Mouse (Mus musculus): ENCODE measurements around the gene E330014E10Rik. TPM values are rescaled to one million over a fixed set of nuclear protein-coding genes. Genes with fewer than 3 reads are reported as not detected.
"Not testable (repeated sequence)": the region's sequence is repeated elsewhere in the genome, so short reads cannot be mapped to it uniquely, and the experiment has no call there.

Gene E330014E10Rik
- not detected in 2 replicates for polyA plus RNA-seq (2012; rRNA removed)

GRCm38 (mm10) chr5:95775690-95776089 is at the start of gene E330014E10Rik:
E330014E10Rik (plus strand) TSS chr5:95775990.
- not testable (repeated sequence) for DNase-seq; H3K4me1 ChIP-seq (ENCODE audit: control insufficient read depth, insufficient read depth, low read length); H3K4me3 ChIP-seq (replicated peaks; ENCODE audit: extremely low read depth, low read depth, low read length)
- no CpG with 5 or more reads among the region's 2 CpGs for WGBS

- not testable (repeated sequence) for H3K4me3 ChIP-seq (replicated peaks; ENCODE audit: extremely low read depth, low read depth, low read length); DNase-seq; H3K4me1 ChIP-seq (ENCODE audit: control insufficient read depth, insufficient read depth, low read length)
- no CpG with 5 or more reads among the region's 1 CpGs for WGBS
These were observed 39.7 kb upstream of the E330014E10Rik start, which contains the start of gene Gm7978 for GRCm38 (mm10) chr5:95736073-95736472. Gm7978 (minus strand) TSS chr5:95736173.

GRCm38 (mm10) chr5:95741714-95742113 is 34.1 kb upstream of the E330014E10Rik start, which contains the start of gene Gm7982:
Gm7982 (plus strand) TSS chr5:95742014.
- WGBS: no CpG with 5 or more reads among the region's 3 CpGs
- H3K4me3 ChIP-seq (replicated peaks; ENCODE audit: extremely low read depth, low read depth, low read length); H3K4me1 ChIP-seq (ENCODE audit: control insufficient read depth, insufficient read depth, low read length); DNase-seq: not testable (repeated sequence)

- WGBS: 58% methylated on average over 2 of the region's 2 CpGs
- not testable (repeated sequence) for DNase-seq; H3K4me1 ChIP-seq (ENCODE audit: control insufficient read depth, insufficient read depth, low read length); H3K4me3 ChIP-seq (replicated peaks; ENCODE audit: extremely low read depth, low read depth, low read length)
These were observed 35.1 kb downstream of the E330014E10Rik start for GRCm38 (mm10) chr5:95810841-95811240.

- TF ChIP-seq CTCF (IDR thresholded peaks at IDR 0.05; ENCODE audit: insufficient read depth, low read length) (no peak), POLR2A (IDR thresholded peaks at IDR 0.05; ENCODE audit: borderline replicate concordance, extremely low read depth, low read depth, low read length) (no peak)
- no peak for DNase-seq
- WGBS: 51% methylated on average over 4 of the region's 4 CpGs
- Histone ChIP-seq H3K4me1 (ENCODE audit: control insufficient read depth, insufficient read depth, low read length) (no peaks in the 10 kb centered on the region), H3K4me3 (replicated peaks; ENCODE audit: extremely low read depth, low read depth, low read length) (no peak overlapping the region)
These were observed 60.8 kb downstream of the E330014E10Rik start for GRCm38 (mm10) chr5:95836580-95836979.

- 83% methylated on average over 3 of the region's 3 CpGs for WGBS
- Histone ChIP-seq H3K4me1 (ENCODE audit: control insufficient read depth, insufficient read depth, low read length) (no peaks in the 10 kb centered on the region), H3K4me3 (replicated peaks; ENCODE audit: extremely low read depth, low read depth, low read length) (no peak overlapping the region)
- no peak for TF ChIP-seq POLR2A (IDR thresholded peaks at IDR 0.05; ENCODE audit: borderline replicate concordance, extremely low read depth, low read depth, low read length)
- TF ChIP-seq CTCF (IDR thresholded peaks at IDR 0.05; ENCODE audit: insufficient read depth, low read length): no peak
- DNase-seq: no peak
These were observed 78.2 kb downstream of the E330014E10Rik start for GRCm38 (mm10) chr5:95854030-95854429.

Other genes with a start within 250 kb of the E330014E10Rik start
- not detected in 2 replicates for gene Gm7971, start 181.1 kb upstream of the E330014E10Rik start, polyA plus RNA-seq (2012; rRNA removed)
- not detected in 2 replicates for gene Gm7978, start 39.8 kb upstream of the E330014E10Rik start, polyA plus RNA-seq (2012; rRNA removed)
- gene Gm7982, start 34.0 kb upstream of the E330014E10Rik start, polyA plus RNA-seq (2012; rRNA removed): not detected in 2 replicates
- 1.1 and 1.4 TPM in 2 replicates for gene Cxcl13, start 181.0 kb downstream of the E330014E10Rik start, polyA plus RNA-seq (2012; rRNA removed)

Data from lung, adult 2 months (tissue).